Mouse (Mus musculus): ENCODE data around the gene Olfr1032. TPM values are rescaled to one million over a fixed set of nuclear protein-coding genes. Genes with fewer than 3 reads are reported as not detected.

Olfr1032 gene
- polyA plus RNA-seq (2014; fragmentation: Illumina TruSeq; extraction: RNeasy Lipid Tissue Mini Kit (QIAGEN cat#74804); ENCODE audit: low read depth, low replicate concordance): not detected

DNA sequence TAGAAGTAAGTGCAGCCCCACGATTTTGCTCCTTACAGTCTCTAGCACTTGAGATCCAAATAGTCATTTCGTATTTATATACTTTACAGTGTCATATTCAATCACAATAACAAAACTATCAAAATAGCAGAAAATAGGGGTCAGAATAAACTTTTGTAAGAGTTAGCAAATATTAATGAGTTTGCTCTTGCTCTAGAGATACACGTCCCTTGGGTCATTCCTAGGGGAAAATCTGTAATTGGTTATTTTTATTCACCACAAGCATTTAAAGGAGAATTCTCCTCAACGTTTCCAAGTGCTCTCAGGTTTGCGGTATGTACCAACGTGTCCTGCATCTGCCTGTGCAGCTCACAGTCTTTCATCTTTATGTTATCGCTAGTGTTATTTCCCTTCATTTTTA lies at the start of gene Olfr1032:
Gene Olfr1032, plus strand, starts transcription at position 301 of the 400 bp plus-strand sequence.

DNA sequence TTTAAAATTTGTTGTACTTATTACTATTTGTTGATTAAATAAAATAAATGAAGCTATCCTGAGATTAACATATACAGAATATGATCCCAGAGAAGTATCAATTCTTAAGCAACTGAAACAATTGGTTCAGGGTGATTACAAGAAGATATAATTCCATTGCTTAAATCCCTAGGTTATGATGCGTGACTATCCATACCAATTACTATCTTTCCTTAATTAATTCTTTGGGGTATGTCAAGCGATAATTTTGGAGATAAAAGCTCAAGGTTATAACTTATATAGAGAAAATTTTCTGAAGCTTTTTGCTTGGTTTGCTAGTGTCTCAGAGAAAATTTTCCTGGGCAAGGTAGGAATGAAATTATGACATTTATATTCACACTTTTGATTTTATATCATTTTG lies 31.7 kb upstream of the Olfr1032 start, which contains the start of gene Olfr1029:
Gene Olfr1029, plus strand, starts transcription at position 301 of the 400 bp plus-strand sequence.

DNA sequence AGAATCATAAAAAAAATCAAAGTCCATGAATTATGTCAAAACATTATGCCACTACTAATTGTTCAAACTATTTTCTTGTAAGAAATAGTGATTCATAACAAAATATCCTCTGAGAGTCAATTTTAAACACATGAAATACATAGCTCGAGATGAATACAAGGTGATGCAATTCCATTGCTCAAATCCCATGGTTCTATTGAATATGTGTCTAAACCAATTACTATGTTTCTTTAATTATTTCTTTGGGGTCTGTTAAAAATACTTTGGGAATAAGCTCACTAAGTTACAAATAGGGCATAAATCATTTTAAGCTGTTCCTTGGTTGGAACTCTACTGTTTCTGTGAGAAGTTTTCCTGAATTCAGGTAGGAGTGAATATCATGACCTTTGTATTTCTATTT lies 26.4 kb upstream of the Olfr1032 start, which contains the start of gene Olfr1030:
Gene Olfr1030, plus strand, starts transcription at position 301 of the 400 bp plus-strand sequence.

DNA sequence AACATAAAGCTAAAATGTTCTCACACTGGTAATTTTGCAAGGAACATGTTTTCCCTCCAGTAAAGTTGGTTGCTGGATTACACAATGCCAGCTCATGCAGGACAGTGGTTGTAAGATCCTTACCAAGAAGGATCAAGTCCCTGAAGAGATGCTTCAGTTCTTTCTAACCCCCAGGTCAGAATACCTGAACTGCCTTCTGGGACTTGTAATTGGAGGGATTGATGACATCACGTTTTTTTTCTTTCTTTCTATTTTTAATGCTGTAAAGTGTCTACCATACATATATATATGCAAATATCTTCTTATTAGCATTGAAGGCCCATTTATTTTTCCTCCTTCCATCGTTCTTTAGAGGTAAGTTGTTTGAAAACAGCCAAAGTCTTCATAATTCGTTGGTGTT lies 15.3 kb upstream of the Olfr1032 start, which contains the start of gene Olfr1031:
Gene Olfr1031, plus strand, starts transcription at position 301 of the 400 bp plus-strand sequence.

DNA sequence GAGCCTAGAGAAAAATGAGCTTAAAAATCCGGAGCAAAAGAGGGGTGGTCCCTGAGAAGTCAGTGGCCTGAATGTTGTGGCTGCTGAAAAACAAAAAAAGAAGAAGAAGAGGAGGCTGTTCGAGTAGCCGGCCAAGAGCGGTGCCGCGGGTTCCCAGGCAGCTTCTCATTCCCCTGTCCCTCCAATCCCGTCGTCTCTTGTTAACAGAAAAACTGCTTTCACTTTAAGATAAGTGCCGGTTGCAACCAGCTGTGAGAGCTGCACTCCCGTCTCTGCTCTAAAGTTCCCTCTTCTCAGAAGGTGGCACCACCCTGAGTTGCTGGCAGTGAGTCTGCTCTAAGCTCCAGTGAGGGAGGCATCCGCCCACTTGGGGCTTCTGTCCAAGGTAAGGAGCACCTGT lies 15.1 kb downstream of the Olfr1032 start, which contains the start of gene Olfr1033:
Gene Olfr1033, plus strand, starts transcription at position 228 of the 400 bp plus-strand sequence.

DNA sequence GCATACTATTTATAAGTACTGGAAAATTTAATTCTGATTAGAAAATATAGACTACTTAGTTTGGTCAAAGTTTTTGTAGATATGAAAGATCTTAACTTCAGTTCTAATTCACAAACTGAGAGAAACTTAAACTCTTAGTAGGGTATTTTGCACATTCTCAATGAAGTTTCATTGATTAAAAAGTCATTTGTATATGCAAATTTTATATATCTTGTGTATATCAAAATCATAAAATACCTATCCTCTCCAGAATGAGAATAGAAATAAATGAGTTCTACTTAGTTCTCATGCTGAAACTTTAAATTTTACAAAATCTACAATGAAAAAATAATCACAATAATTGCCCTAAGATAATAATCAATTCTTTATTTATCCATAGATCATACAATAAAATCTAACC lies 40.2 kb downstream of the Olfr1032 start, which contains the start of gene Olfr1034:
Gene Olfr1034, plus strand, starts transcription at position 301 of the 400 bp plus-strand sequence.

Other genes with a start within 250 kb of the Olfr1032 start
- not detected for gene Olfr1012, start 242.8 kb upstream of the Olfr1032 start, polyA plus RNA-seq (2014; fragmentation: Illumina TruSeq; extraction: RNeasy Lipid Tissue Mini Kit (QIAGEN cat#74804); ENCODE audit: low read depth, low replicate concordance)
- gene Olfr1013, start 238.4 kb upstream of the Olfr1032 start, polyA plus RNA-seq (2014; fragmentation: Illumina TruSeq; extraction: RNeasy Lipid Tissue Mini Kit (QIAGEN cat#74804); ENCODE audit: low read depth, low replicate concordance): not detected
- not detected for gene Olfr1014, start 232.8 kb upstream of the Olfr1032 start, polyA plus RNA-seq (2014; fragmentation: Illumina TruSeq; extraction: RNeasy Lipid Tissue Mini Kit (QIAGEN cat#74804); ENCODE audit: low read depth, low replicate concordance)
- not detected for gene Olfr1015, start 223.5 kb upstream of the Olfr1032 start, polyA plus RNA-seq (2014; fragmentation: Illumina TruSeq; extraction: RNeasy Lipid Tissue Mini Kit (QIAGEN cat#74804); ENCODE audit: low read depth, low replicate concordance)
- gene Olfr1016, start 203.0 kb upstream of the Olfr1032 start, polyA plus RNA-seq (2014; fragmentation: Illumina TruSeq; extraction: RNeasy Lipid Tissue Mini Kit (QIAGEN cat#74804); ENCODE audit: low read depth, low replicate concordance): not detected
- not detected for gene Olfr1018, start 187.1 kb upstream of the Olfr1032 start, polyA plus RNA-seq (2014; fragmentation: Illumina TruSeq; extraction: RNeasy Lipid Tissue Mini Kit (QIAGEN cat#74804); ENCODE audit: low read depth, low replicate concordance)
- gene Olfr1019, start 160.1 kb upstream of the Olfr1032 start, polyA plus RNA-seq (2014; fragmentation: Illumina TruSeq; extraction: RNeasy Lipid Tissue Mini Kit (QIAGEN cat#74804); ENCODE audit: low read depth, low replicate concordance): not detected
- not detected for gene Olfr1020, start 158.5 kb upstream of the Olfr1032 start, polyA plus RNA-seq (2014; fragmentation: Illumina TruSeq; extraction: RNeasy Lipid Tissue Mini Kit (QIAGEN cat#74804); ENCODE audit: low read depth, low replicate concordance)
- gene Olfr1022, start 136.9 kb upstream of the Olfr1032 start, polyA plus RNA-seq (2014; fragmentation: Illumina TruSeq; extraction: RNeasy Lipid Tissue Mini Kit (QIAGEN cat#74804); ENCODE audit: low read depth, low replicate concordance): not detected
- not detected for gene Olfr1023, start 119.9 kb upstream of the Olfr1032 start, polyA plus RNA-seq (2014; fragmentation: Illumina TruSeq; extraction: RNeasy Lipid Tissue Mini Kit (QIAGEN cat#74804); ENCODE audit: low read depth, low replicate concordance)
- gene Olfr1024, start 100.5 kb upstream of the Olfr1032 start, polyA plus RNA-seq (2014; fragmentation: Illumina TruSeq; extraction: RNeasy Lipid Tissue Mini Kit (QIAGEN cat#74804); ENCODE audit: low read depth, low replicate concordance): not detected
- not detected for gene Olfr1025-ps1, start 90.3 kb upstream of the Olfr1032 start, polyA plus RNA-seq (2014; fragmentation: Illumina TruSeq; extraction: RNeasy Lipid Tissue Mini Kit (QIAGEN cat#74804); ENCODE audit: low read depth, low replicate concordance)
- gene Olfr1026, start 84.0 kb upstream of the Olfr1032 start, polyA plus RNA-seq (2014; fragmentation: Illumina TruSeq; extraction: RNeasy Lipid Tissue Mini Kit (QIAGEN cat#74804); ENCODE audit: low read depth, low replicate concordance): not detected
- not detected for gene Olfr1028, start 55.1 kb upstream of the Olfr1032 start, polyA plus RNA-seq (2014; fragmentation: Illumina TruSeq; extraction: RNeasy Lipid Tissue Mini Kit (QIAGEN cat#74804); ENCODE audit: low read depth, low replicate concordance)
- not detected for gene Olfr1029, start 31.6 kb upstream of the Olfr1032 start, polyA plus RNA-seq (2014; fragmentation: Illumina TruSeq; extraction: RNeasy Lipid Tissue Mini Kit (QIAGEN cat#74804); ENCODE audit: low read depth, low replicate concordance)
- gene Olfr1030, start 26.3 kb upstream of the Olfr1032 start, polyA plus RNA-seq (2014; fragmentation: Illumina TruSeq; extraction: RNeasy Lipid Tissue Mini Kit (QIAGEN cat#74804); ENCODE audit: low read depth, low replicate concordance): not detected
- not detected for gene Olfr1031, start 15.2 kb upstream of the Olfr1032 start, polyA plus RNA-seq (2014; fragmentation: Illumina TruSeq; extraction: RNeasy Lipid Tissue Mini Kit (QIAGEN cat#74804); ENCODE audit: low read depth, low replicate concordance)
- gene Olfr1033, start 15.1 kb downstream of the Olfr1032 start, polyA plus RNA-seq (2014; fragmentation: Illumina TruSeq; extraction: RNeasy Lipid Tissue Mini Kit (QIAGEN cat#74804); ENCODE audit: low read depth, low replicate concordance): 4.3 TPM
- 0.69 TPM for gene Olfr1034, start 40.3 kb downstream of the Olfr1032 start, polyA plus RNA-seq (2014; fragmentation: Illumina TruSeq; extraction: RNeasy Lipid Tissue Mini Kit (QIAGEN cat#74804); ENCODE audit: low read depth, low replicate concordance)
- not detected for gene Olfr1036, start 68.5 kb downstream of the Olfr1032 start, polyA plus RNA-seq (2014; fragmentation: Illumina TruSeq; extraction: RNeasy Lipid Tissue Mini Kit (QIAGEN cat#74804); ENCODE audit: low read depth, low replicate concordance)
- not detected for gene Olfr1037, start 81.8 kb downstream of the Olfr1032 start, polyA plus RNA-seq (2014; fragmentation: Illumina TruSeq; extraction: RNeasy Lipid Tissue Mini Kit (QIAGEN cat#74804); ENCODE audit: low read depth, low replicate concordance)
- gene Olfr1039, start 130.4 kb downstream of the Olfr1032 start, polyA plus RNA-seq (2014; fragmentation: Illumina TruSeq; extraction: RNeasy Lipid Tissue Mini Kit (QIAGEN cat#74804); ENCODE audit: low read depth, low replicate concordance): not detected
- not detected for gene Olfr1040, start 141.2 kb downstream of the Olfr1032 start, polyA plus RNA-seq (2014; fragmentation: Illumina TruSeq; extraction: RNeasy Lipid Tissue Mini Kit (QIAGEN cat#74804); ENCODE audit: low read depth, low replicate concordance)
- gene Olfr1042, start 156.3 kb downstream of the Olfr1032 start, polyA plus RNA-seq (2014; fragmentation: Illumina TruSeq; extraction: RNeasy Lipid Tissue Mini Kit (QIAGEN cat#74804); ENCODE audit: low read depth, low replicate concordance): not detected
- gene Olfr1043, start 162.0 kb downstream of the Olfr1032 start, polyA plus RNA-seq (2014; fragmentation: Illumina TruSeq; extraction: RNeasy Lipid Tissue Mini Kit (QIAGEN cat#74804); ENCODE audit: low read depth, low replicate concordance): not detected
- not detected for gene Olfr1044, start 172.3 kb downstream of the Olfr1032 start, polyA plus RNA-seq (2014; fragmentation: Illumina TruSeq; extraction: RNeasy Lipid Tissue Mini Kit (QIAGEN cat#74804); ENCODE audit: low read depth, low replicate concordance)
- gene Olfr52, start 180.1 kb downstream of the Olfr1032 start, polyA plus RNA-seq (2014; fragmentation: Illumina TruSeq; extraction: RNeasy Lipid Tissue Mini Kit (QIAGEN cat#74804); ENCODE audit: low read depth, low replicate concordance): not detected
- not detected for gene Olfr1045, start 197.5 kb downstream of the Olfr1032 start, polyA plus RNA-seq (2014; fragmentation: Illumina TruSeq; extraction: RNeasy Lipid Tissue Mini Kit (QIAGEN cat#74804); ENCODE audit: low read depth, low replicate concordance)
- gene Olfr1046, start 213.8 kb downstream of the Olfr1032 start, polyA plus RNA-seq (2014; fragmentation: Illumina TruSeq; extraction: RNeasy Lipid Tissue Mini Kit (QIAGEN cat#74804); ENCODE audit: low read depth, low replicate concordance): not detected
- gene Olfr1047, start 225.9 kb downstream of the Olfr1032 start, polyA plus RNA-seq (2014; fragmentation: Illumina TruSeq; extraction: RNeasy Lipid Tissue Mini Kit (QIAGEN cat#74804); ENCODE audit: low read depth, low replicate concordance): not detected
- gene Olfr1048, start 234.7 kb downstream of the Olfr1032 start, polyA plus RNA-seq (2014; fragmentation: Illumina TruSeq; extraction: RNeasy Lipid Tissue Mini Kit (QIAGEN cat#74804); ENCODE audit: low read depth, low replicate concordance): not detected

Measured in kidney, adult 10 weeks (tissue).